Mouse (Mus musculus): ENCODE measurements around the gene Zfp879.

Gene Zfp879

GRCm38 (mm10) chr11:50841023-50841735, at the start of gene Zfp879:
TSS of gene Zfp879 (minus strand) at chr11:50841552.
- DNase-seq (ENCODE audit: low spot score in 2 of 2) = peak; percentile 97 to 98

GRCm38 (mm10) chr11:50887390-50888128, 46.2 kb upstream of the Zfp879 start, which contains the start of gene Zfp454:
TSS of gene Zfp454 (minus strand) at chr11:50887651.
- peak; percentile 97 to 99 for DNase-seq (ENCODE audit: low spot score in 2 of 2)

- no peak for DNase-seq (ENCODE audit: low spot score in 2 of 2)
These were observed 45.6 kb upstream of the Zfp879 start for GRCm38 (mm10) chr11:50886933-50887293.

GRCm38 (mm10) chr11:50886231-50886932, 45.0 kb upstream of the Zfp879 start:
- no peak for DNase-seq (ENCODE audit: low spot score in 2 of 2)

GRCm38 (mm10) chr11:50883756-50884155, 42.4 kb upstream of the Zfp879 start:
- no peak for DNase-seq (ENCODE audit: low spot score in 2 of 2)

- DNase-seq (ENCODE audit: low spot score in 2 of 2) = no peak
These were observed 37.3 kb upstream of the Zfp879 start for GRCm38 (mm10) chr11:50878641-50879040.

GRCm38 (mm10) chr11:50850989-50851601, 9.7 kb upstream of the Zfp879 start:
- peak in 1 of 2 experiments; percentile 9 for DNase-seq (ENCODE audit: low spot score in 2 of 2)

- DNase-seq (ENCODE audit: low spot score in 2 of 2) = no peak
These were observed 8.9 kb upstream of the Zfp879 start, which contains the start of gene Grm6 for GRCm38 (mm10) chr11:50850177-50850735. TSS of gene Grm6 (plus strand) at chr11:50850685.

- no peak for DNase-seq (ENCODE audit: low spot score in 2 of 2)
These were observed 8.0 kb upstream of the Zfp879 start for GRCm38 (mm10) chr11:50849310-50849709.

GRCm38 (mm10) chr11:50848520-50849137, 7.3 kb upstream of the Zfp879 start:
- no peak for DNase-seq (ENCODE audit: low spot score in 2 of 2)

- peak in 1 of 2 experiments; percentile 7 for DNase-seq (ENCODE audit: low spot score in 2 of 2)
These were observed 5.7 kb upstream of the Zfp879 start for GRCm38 (mm10) chr11:50847047-50847446.

- no peak for DNase-seq (ENCODE audit: low spot score in 2 of 2)
These were observed 4.6 kb upstream of the Zfp879 start for GRCm38 (mm10) chr11:50845951-50846350.

GRCm38 (mm10) chr11:50835727-50836126, 5.6 kb downstream of the Zfp879 start:
- no peak for DNase-seq (ENCODE audit: low spot score in 2 of 2)

- peak; percentile 91 to 92 for DNase-seq (ENCODE audit: low spot score in 2 of 2)
These were observed 14.1 kb downstream of the Zfp879 start, which contains the start of gene Zfp354c for GRCm38 (mm10) chr11:50827010-50827953. TSS of gene Zfp354c (minus strand) at chr11:50827724.

- DNase-seq (ENCODE audit: low spot score in 2 of 2) = no peak
These were observed 15.1 kb downstream of the Zfp879 start for GRCm38 (mm10) chr11:50826214-50826613.

GRCm38 (mm10) chr11:50814233-50814632, 27.1 kb downstream of the Zfp879 start:
- DNase-seq (ENCODE audit: low spot score in 2 of 2) = no peak

- DNase-seq (ENCODE audit: low spot score in 2 of 2) = no peak
These were observed 42.5 kb downstream of the Zfp879 start for GRCm38 (mm10) chr11:50798836-50799235.

GRCm38 (mm10) chr11:50797674-50798073, 43.7 kb downstream of the Zfp879 start:
- no peak for DNase-seq (ENCODE audit: low spot score in 2 of 2)

Data from right cerebral cortex, adult 2 months (tissue).